Mouse (Mus musculus) heart, postnatal 0 days (tissue): ENCODE data around the gene Ptov1. TPM values are rescaled to one million over a fixed set of nuclear protein-coding genes. Genes with fewer than 3 reads are reported as not detected.
A peak's percentile ranks its signal among the peaks of the same experiment; 100 is the strongest.
"Not testable (repeated sequence)": the region's sequence is repeated elsewhere in the genome, so short reads cannot be mapped to it uniquely, and the experiment has no call there.

Experiments used
- ATAC-seq: fragments of 200-750 bp; cut with Nextera tagmentation; 2 replicates; pipeline ENCODE4 v1.8.0; 2017; ENCODE audit warnings: low read depth, moderate number of reproducible peaks, moderate library complexity; ENCODE audit not compliant: insufficient read depth
- DNase-seq: peaks from one replicate; pipeline ENCODE4 v3.0.0-alpha.2; 2016; ENCODE audit warnings: low spot score
- H3K27ac ChIP-seq: fragments of 300-500 bp; sonication (generic); 2 replicates; pipeline ENCODE4 v1.5.1; 2014; ENCODE audit warnings: low read depth, mild to moderate bottlenecking
- H3K27me3 ChIP-seq: fragments of 300-500 bp; sonication (generic); 2 replicates; pipeline ENCODE4 v1.6.1; 2014; ENCODE audit warnings: low read length, mixed read lengths; ENCODE audit not compliant: control insufficient read depth, insufficient read depth
- H3K36me3 ChIP-seq: fragments of 300-500 bp; sonication (generic); replicated peaks from 2 replicates; pipeline ENCODE4 v1.6.1; 2014; ENCODE audit warnings: low read length, mixed read lengths; ENCODE audit not compliant: control insufficient read depth, insufficient read depth
- H3K4me1 ChIP-seq: fragments of 300-500 bp; sonication (generic); 2 replicates; pipeline ENCODE4 v1.6.1; 2014; ENCODE audit warnings: antibody characterized with exemption; ENCODE audit not compliant: control insufficient read depth, insufficient read depth
- H3K4me2 ChIP-seq: fragments of 300-500 bp; sonication (generic); 2 replicates; pipeline ENCODE4 v1.6.1; 2014; ENCODE audit warnings: low read depth, mild to moderate bottlenecking, low read length, moderate library complexity
- H3K4me3 ChIP-seq: fragments of 300-500 bp; sonication (generic); 2 replicates; pipeline ENCODE4 v1.5.1; 2014; ENCODE audit warnings: low read depth, low read length
- H3K9ac ChIP-seq: fragments of 300-500 bp; sonication (generic); replicated peaks from 2 replicates; pipeline ENCODE4 v1.6.1; 2014; ENCODE audit warnings: low read depth, low read length, mixed read lengths
- H3K9me3 ChIP-seq: fragments of 300-500 bp; sonication (generic); replicated peaks from 2 replicates; pipeline ENCODE4 v1.6.1; 2016; ENCODE audit warnings: low read length; ENCODE audit not compliant: control insufficient read depth
- CTCF ChIP-seq: IDR thresholded peaks from 2 replicates; pipeline ENCODE4 v1.5.1; 2016; ENCODE audit warnings: antibody characterized with exemption, control low read depth, low read depth
- EP300 ChIP-seq: IDR thresholded peaks from 2 replicates; pipeline ENCODE4 v1.6.1; 2016; ENCODE audit warnings: antibody characterized with exemption, low read depth
- WGBS: fragments of 180-500 bp; shearing (Covaris S2); extraction: QIAGEN DNeasy Blood & Tissue Kit; methylation state at CpG from one replicate; pipeline ENCODE4 v1.1.7; 2014; 5-methylcytosine and 5-hydroxymethylcytosine counted together
- polyA plus RNA-seq: library from polyadenylated mRNA; unstranded; fragments of >200 nt; fragmentation: Nextera tagmentation; extraction: Ambion mirVana; gene quantifications from 2 replicates; pipeline ENCODE4 v1.2.1, GENCODE M21; 2015
- total RNA-seq: library from RNA; depleted of rRNA; stranded (reverse); fragments of >200 nt; gene quantifications from 2 replicates; pipeline ENCODE4 v1.2.3, GENCODE M21; 2014; ENCODE audit warnings: low replicate concordance

Ptov1 gene
- total and polyA plus RNA-seq, 2 experiments from 2014 or later, result 248 to 335 TPM

- H3K27me3 ChIP-seq, result no peaks in the 10 kb centered on the region
- no peak overlapping the region for H3K4me2 ChIP-seq
- peaks cover 23% of the 10 kb centered on the region for H3K36me3 ChIP-seq
- ATAC-seq (peak; percentile 50), DNase-seq (peak; percentile 52)
- 37% methylated on average over 13 of the region's 13 CpGs for WGBS
- peak; percentile 38; the same call in 1 of the 2 replicates for TF ChIP-seq EP300
- TF ChIP-seq CTCF, result no peak
- peak overlapping the region; percentile 74 for H3K27ac ChIP-seq
- no peaks in the 10 kb centered on the region for H3K9me3 ChIP-seq
- H3K4me3 ChIP-seq, result no peak overlapping the region
- no peak overlapping the region for H3K9ac ChIP-seq
- H3K4me1 ChIP-seq, result peaks cover 40% of the 10 kb centered on the region
Observed at GRCm38 (mm10) chr7:44888256-44889105, 18.9 kb upstream of the Ptov1 start.

GRCm38 (mm10) chr7:44886964-44887363 is 17.4 kb upstream of the Ptov1 start:
- Histone ChIP-seq H3K27me3 (no peaks in the 10 kb centered on the region), H3K4me3 (no peak overlapping the region), H3K9ac (no peak overlapping the region), H3K27ac (peak overlapping the region; percentile 74), H3K4me1 (peaks cover 35% of the 10 kb centered on the region), H3K9me3 (no peaks in the 10 kb centered on the region), H3K4me2 (no peak overlapping the region), H3K36me3 (peaks cover 39% of the 10 kb centered on the region)
- TF ChIP-seq EP300, result no peak
- WGBS, result 88% methylated on average over 7 of the region's 7 CpGs
- DNase-seq (no peak), ATAC-seq (no peak)

- no peak overlapping the region for H3K4me3 ChIP-seq
- peaks cover 21% of the 10 kb centered on the region for H3K4me1 ChIP-seq
- no peak overlapping the region for H3K9ac ChIP-seq
- no peaks in the 10 kb centered on the region for H3K9me3 ChIP-seq
- WGBS, result 94% methylated on average over 5 of the region's 5 CpGs
- no peak overlapping the region for H3K27ac ChIP-seq
- peaks cover 62% of the 10 kb centered on the region for H3K36me3 ChIP-seq
- H3K4me2 ChIP-seq, result no peak overlapping the region
- ATAC-seq (no peak), DNase-seq (no peak)
- no peaks in the 10 kb centered on the region for H3K27me3 ChIP-seq
- TF ChIP-seq CTCF, result no peak
- TF ChIP-seq EP300, result no peak
Observed at GRCm38 (mm10) chr7:44884637-44885036, 15.0 kb upstream of the Ptov1 start.

GRCm38 (mm10) chr7:44883036-44883435 is 13.4 kb upstream of the Ptov1 start:
- TF ChIP-seq CTCF, result no peak
- no peak for TF ChIP-seq EP300
- H3K36me3 ChIP-seq, result peaks cover 78% of the 10 kb centered on the region
- no peak for ATAC-seq
- no peak overlapping the region for H3K4me2 ChIP-seq
- no peak overlapping the region for H3K9ac ChIP-seq
- H3K27me3 ChIP-seq, result no peaks in the 10 kb centered on the region
- no peak overlapping the region for H3K4me3 ChIP-seq
- no peaks in the 10 kb centered on the region for H3K9me3 ChIP-seq
- H3K4me1 ChIP-seq, result peaks cover 17% of the 10 kb centered on the region
- WGBS, result 88% methylated on average over 3 of the region's 3 CpGs
- no peak overlapping the region for H3K27ac ChIP-seq
- DNase-seq, result no peak

GRCm38 (mm10) chr7:44877833-44878232 is 8.2 kb upstream of the Ptov1 start:
- H3K36me3 ChIP-seq, result peaks cover 67% of the 10 kb centered on the region
- H3K4me2 ChIP-seq, result no peak overlapping the region
- no peaks in the 10 kb centered on the region for H3K9me3 ChIP-seq
- TF ChIP-seq EP300 (peak; percentile 71; the same call in 1 of the 2 replicates), CTCF (no peak)
- H3K4me3 ChIP-seq, result no peak overlapping the region
- ATAC-seq (peak; percentile 87), DNase-seq (peak; percentile 75)
- 42% methylated on average over 14 of the region's 14 CpGs for WGBS
- H3K9ac ChIP-seq, result no peak overlapping the region
- peaks cover 21% of the 10 kb centered on the region for H3K4me1 ChIP-seq
- no peaks in the 10 kb centered on the region for H3K27me3 ChIP-seq
- H3K27ac ChIP-seq, result peak overlapping the region; percentile 80

GRCm38 (mm10) chr7:44871774-44872173 is 2.2 kb upstream of the Ptov1 start:
- H3K4me2 ChIP-seq, DNase-seq, ATAC-seq, H3K9ac ChIP-seq, H3K36me3 ChIP-seq, H3K27ac ChIP-seq, H3K27me3 ChIP-seq, H3K9me3 ChIP-seq, H3K4me3 ChIP-seq: not testable (repeated sequence)
- H3K4me1 ChIP-seq, result peaks cover 24% of the 10 kb centered on the region
- 92% methylated on average over 2 of the region's 2 CpGs for WGBS
